Mouse (Mus musculus): Measurements from ENCODE around the gene Rnaseh2b.

Gene Rnaseh2b

DNA sequence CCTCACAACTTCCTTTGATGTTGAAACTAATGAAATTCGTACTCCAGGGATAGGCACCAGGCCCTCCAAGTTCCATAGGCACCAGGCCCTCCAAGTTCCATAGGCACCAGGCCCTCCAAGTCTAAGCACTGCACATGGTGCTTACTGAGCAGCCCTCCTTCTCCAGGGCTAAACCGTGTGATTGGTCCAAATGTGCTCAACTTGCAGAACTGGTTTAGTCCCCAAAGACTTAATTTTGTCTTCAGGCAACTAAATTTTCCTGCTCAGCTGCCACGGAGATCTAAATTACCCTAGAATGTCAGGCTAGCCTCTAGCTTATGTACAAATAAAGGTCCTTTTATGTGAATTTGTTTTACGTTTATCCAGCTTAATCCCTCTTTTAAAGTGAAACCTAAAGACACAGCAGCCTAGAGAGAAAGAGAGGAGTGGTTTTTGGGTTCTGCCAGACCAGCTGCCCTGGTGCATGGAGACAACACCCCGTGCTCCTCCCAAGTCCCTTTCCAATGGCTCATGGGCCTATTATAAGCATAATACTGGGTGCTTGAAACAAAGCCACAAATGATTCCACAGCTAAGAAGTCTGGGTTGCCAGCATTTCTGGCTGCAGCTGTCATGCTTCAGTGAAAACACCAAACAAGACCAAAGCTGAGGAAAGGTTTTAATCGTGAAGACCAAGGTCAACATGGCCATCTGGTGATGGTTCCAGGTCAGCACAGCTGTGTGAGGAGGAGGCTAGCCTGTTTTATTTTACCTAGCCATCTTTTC, 30.4 kb downstream of the Rnaseh2b start:
- no peak for DNase-seq (ENCODE audit: low read depth, low spot score)

GRCm38 (mm10) chr14:62323457-62323856, 31.1 kb downstream of the Rnaseh2b start:
- no peak for DNase-seq (ENCODE audit: low read depth, low spot score)

DNA sequence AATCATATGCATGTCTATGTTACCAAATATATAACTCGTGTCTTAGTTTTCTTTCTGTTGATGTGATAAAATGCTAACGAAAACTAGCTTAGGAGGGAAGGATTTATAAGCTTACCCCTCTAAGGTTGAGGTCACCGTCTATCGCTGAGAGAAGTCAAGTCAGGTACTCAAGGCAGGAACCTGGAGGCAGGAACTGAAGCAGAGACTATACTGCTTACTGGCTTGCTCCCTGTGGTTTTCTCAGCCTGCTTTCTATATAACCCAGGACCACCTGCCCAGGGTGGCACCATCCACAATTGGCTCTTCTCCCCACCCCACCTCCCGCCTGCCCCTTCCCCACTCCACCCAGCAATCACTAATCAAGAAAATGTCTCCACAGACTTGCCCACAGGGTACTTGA, 32.6 kb downstream of the Rnaseh2b start:
- no peak for DNase-seq (ENCODE audit: low read depth, low spot score)

DNA sequence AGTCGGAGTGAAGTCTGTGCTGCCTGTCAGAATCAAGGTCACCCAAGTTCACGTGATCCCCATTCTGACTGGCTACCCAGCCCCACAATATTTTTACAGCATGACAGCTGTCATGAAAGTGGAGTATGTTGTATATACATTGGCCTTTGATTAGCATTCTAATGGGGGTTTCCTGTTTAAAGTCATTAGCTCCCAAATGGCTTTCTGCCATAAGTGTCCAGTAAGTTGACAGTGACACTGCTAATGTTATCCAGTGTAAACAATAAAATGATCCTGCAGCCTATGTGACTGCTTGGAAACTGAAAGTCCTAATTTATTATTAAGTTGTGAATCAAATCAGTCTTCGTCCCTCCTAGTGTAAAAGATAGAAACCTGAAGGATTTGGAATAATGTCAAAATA, 33.6 kb downstream of the Rnaseh2b start:
- no peak for DNase-seq (ENCODE audit: low read depth, low spot score)

GRCm38 (mm10) chr14:62327171-62327570, 34.8 kb downstream of the Rnaseh2b start:
- no peak for DNase-seq (ENCODE audit: low read depth, low spot score)

DNA sequence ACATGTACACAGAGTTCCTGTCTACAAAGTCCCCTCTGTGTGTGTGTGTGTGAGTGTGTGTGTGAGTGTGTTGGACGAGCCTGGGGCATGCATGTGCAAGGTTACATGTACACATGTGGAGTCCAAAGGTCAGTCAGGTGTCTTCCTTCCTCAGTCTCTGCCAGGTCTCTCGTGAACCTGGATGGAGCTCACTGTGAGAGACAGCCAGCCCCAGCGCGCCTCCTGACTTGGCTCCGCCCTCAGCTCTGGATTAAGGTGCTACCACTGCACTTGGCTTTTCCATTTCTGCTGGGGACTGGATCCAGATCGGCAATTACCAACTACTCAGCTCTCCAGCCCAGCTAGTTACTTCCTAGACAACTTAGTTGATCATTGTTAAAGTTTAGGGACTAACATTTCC, 36.2 kb downstream of the Rnaseh2b start:
- no peak for DNase-seq (ENCODE audit: low read depth, low spot score)

- DNase-seq (ENCODE audit: low read depth, low spot score): no peak
Observed at GRCm38 (mm10) chr14:62329631-62330030, 37.2 kb downstream of the Rnaseh2b start.

DNA sequence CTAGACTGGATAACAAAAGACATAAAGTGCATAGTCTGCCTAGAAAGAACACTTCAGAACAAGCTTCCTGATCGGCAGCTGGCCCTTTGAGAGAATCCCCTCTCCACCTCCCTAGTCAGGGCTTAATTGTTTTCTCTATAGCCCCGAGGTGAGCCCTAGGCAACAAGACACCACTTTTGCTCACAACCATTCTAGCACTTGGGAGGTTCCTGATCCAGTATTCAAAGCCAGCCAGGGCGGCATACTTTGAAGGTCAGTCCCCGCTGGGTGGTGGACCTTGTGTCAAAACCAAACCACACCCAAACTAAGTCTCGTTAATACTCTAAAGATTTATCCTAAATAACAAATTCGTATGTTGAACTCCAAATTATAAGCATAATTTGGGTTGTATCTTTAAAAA, 39.1 kb downstream of the Rnaseh2b start:
- no peak for DNase-seq (ENCODE audit: low read depth, low spot score)

DNA sequence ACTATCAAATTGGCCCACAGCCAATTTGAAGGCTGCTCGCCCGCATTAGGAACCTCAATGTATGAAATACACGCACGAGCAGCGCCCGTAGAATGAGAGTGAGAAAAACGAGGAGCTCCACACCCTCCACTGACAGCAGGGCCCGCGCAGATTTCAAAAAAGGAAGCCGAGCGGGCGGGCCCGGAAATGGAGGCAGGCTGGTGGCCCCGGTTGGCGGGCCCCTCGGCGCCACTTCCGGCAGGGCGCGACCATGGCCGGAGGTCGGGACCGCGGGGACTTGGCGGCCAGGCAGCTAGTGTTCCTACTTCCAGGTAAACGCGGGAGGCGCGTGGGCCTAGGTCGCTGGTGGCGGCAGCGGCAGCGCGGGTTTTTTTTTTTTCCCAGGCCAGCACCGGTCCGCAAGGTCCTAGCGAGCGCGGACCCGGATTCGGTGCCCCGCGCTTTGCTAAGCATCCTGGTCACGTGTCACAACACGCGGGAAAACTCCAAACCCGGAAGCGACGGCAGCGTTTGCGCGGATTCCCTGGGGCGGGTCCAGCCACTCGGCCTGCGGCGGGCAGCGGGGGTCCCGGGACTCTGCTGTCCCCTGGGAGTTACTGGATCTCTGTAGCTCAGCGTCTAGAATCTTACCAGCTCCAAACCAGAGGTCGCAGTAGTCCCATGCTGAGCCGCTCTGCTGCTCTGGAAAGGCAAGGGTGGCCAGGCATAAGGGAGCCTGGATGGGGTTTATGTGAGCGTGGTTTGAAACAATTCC, 39.7 kb downstream of the Rnaseh2b start:
- DNase-seq (ENCODE audit: low read depth, low spot score): peak; percentile 66

DNA sequence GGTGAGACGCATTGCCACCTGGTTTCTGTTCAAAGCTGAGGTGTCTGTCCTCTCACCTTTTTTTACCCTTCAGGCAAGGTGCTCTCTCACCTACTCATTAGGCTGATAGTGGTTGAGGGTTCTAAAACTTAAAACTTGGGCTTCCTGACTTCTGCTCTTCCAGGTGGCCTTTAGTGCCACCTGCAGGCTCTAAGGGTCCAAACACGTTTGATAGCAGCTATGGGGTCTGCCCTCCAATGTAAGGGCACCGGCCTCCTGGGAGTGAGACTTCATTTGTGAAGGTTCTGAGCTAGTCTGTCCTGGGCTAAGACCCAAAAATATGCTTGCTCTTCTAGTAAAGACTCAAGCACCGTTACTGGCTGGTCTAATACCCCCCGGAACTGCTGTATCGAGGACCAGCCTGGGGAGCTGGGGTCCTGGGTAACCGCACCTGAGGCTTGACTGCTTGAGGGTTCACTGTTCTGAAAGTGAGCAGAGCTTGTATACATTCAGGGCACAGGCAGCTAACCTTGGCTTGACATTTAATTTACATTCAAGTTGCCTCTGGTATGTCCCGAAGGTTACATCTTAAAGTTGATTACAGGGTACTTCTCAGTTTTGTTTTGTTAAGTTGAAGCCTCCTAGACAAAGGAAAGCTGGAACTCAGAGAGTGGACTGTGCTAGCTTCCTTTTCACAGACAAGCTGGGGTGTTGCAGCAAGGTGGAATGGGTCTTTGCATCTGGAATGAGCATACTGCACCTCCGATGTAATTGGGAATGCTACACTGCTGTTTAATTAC, 41.7 kb downstream of the Rnaseh2b start:
- no peak for DNase-seq (ENCODE audit: low read depth, low spot score)

DNA sequence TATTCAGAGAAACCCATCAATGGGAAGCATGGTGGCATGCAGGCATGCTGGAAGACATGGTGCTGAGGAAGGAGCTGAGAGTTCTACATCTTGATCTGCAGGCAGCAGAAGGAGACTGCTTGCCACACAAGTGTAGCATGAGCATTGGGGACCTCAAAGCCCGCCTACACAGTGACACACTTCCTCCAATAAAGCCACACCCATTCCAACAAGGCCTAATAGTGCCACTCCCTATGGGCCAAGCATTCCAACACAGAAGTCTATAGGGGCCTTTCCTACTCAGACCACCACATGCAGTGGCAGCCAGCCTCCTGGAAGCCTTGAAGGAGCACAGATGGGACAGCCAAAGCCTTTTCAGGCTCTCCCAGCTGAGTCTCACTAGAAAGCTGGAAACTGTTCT, 46.8 kb downstream of the Rnaseh2b start:
- no peak for DNase-seq (ENCODE audit: low read depth, low spot score)

DNA sequence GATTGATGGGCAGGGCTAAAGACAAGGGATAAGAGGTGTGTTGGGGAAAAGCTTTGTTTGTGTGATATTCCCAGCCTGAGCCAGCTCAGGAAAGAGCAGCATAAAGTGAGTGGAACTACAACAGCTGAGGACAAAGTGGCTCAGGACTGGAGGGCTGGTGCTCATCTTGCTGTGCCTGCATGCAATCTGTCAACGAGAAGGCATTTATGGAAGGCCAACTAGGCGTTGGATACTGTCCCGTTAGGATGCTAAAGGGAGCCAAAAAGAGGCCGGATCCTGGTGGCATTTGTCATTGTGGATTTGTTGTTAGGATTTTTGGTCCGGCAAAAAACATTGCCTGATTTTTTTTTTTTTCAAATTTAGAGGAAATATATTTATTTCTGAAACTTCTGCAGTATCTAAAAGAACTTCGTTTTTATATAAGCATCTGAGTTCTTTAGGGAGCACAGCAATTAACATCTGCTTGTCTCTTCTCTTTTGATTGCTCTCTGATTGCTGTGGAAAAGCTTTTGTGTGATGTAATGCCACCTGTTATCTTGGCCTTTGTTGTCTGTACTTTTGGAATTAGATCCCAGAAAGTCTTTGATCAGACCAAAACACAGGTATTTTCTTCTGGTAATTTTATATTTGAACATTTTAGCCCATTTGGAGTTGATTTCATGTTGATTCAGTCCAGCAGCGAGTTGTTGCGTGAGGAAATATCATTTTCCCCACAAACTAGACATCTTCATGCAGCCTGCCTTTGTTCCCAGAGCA, 49.7 kb downstream of the Rnaseh2b start:
- no peak for DNase-seq (ENCODE audit: low read depth, low spot score)

DNA sequence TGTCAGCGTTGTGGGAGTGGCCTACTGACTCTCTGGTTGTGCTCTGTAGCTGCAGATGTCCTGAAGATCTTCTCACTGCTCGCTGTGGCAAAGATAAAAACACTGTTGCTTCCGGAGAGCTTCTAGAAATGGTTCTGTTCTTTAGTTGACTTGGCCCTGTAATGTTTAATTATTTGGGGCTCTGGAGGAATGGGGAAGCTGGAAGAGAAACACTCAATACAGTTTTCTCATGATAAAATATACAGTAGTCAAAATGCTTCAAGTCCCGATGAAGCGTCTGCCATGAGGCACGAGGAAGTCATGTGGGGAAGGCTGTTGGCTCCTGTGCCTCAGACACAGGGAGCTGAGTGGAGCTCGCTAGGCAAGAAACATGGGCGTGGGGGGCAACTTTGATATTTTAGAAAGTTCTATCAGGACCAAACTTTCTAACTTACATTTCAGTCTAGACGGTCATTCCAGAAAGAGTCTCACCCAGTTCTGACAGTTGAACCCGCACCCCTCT, 50.3 kb downstream of the Rnaseh2b start:
- DNase-seq (ENCODE audit: low read depth, low spot score): no peak

- no peak for DNase-seq (ENCODE audit: low read depth, low spot score)
Observed at GRCm38 (mm10) chr14:62346570-62346969, 54.2 kb downstream of the Rnaseh2b start.

DNA sequence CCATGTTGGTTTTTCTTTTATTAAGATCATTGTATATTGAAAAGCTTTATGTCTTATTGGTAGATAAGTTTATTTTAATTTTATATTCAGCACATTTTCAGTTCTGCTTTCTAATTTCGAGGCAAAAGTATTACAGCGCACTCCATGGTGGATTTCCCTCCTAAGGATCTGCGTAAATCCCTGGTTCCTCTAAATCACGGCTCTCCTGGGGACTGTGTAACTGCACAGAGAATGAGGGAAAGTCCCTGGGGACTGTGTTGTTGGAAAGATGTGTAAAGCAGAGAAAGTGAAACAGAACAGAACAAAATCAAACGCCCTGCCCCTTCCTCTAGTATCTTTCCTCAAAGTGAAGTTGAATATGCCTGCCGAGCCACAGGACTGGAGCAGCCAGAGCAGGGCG, 54.7 kb downstream of the Rnaseh2b start:
- DNase-seq (ENCODE audit: low read depth, low spot score): no peak

DNA sequence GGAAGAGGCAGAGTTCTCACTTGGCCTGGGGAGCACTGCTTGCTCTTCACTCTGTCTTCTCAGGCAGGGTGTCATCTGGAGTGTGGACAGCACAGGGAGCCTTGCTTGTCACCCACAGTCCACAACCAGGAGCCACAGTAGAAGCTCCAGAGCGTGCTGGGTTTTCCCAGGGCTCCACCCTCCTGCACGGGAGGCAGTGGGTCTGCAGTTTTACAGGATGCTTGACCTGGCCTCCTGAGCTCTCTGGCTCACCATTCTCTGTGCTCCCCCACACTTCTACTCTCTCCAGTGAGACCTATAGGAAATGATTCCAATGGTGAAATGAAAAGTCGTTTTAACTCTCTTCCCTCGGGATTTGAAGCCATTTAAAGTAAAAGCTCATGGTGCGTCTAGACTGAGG, 57.4 kb downstream of the Rnaseh2b start:
- DNase-seq (ENCODE audit: low read depth, low spot score): no peak

GRCm38 (mm10) chr14:62350186-62350585, 57.8 kb downstream of the Rnaseh2b start:
- DNase-seq (ENCODE audit: low read depth, low spot score): no peak

GRCm38 (mm10) chr14:62350890-62351289, 58.5 kb downstream of the Rnaseh2b start:
- DNase-seq (ENCODE audit: low read depth, low spot score): no peak

DNA sequence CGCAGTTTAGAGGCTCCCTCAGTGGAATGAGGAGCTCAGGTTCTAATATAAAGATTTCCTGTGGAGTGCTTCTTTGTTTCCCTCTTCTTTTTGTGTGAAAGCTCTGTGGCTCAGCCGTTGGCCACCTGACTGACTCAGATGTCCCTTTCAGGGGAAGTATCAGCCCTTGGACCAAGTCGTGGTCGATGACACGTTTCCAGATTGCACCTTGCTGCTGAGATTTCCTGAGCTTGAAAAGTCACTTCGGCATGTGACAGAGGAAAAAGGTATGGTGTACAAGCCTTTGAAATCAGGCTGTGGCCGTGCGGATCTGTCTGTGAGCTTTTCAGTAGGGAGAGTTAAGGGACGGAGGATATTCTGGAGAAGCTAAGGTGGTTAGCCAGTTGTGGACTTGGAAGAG, 61.0 kb downstream of the Rnaseh2b start:
- DNase-seq (ENCODE audit: low read depth, low spot score): no peak

GRCm38 (mm10) chr14:62353793-62354192, 61.4 kb downstream of the Rnaseh2b start:
- no peak for DNase-seq (ENCODE audit: low read depth, low spot score)

DNA sequence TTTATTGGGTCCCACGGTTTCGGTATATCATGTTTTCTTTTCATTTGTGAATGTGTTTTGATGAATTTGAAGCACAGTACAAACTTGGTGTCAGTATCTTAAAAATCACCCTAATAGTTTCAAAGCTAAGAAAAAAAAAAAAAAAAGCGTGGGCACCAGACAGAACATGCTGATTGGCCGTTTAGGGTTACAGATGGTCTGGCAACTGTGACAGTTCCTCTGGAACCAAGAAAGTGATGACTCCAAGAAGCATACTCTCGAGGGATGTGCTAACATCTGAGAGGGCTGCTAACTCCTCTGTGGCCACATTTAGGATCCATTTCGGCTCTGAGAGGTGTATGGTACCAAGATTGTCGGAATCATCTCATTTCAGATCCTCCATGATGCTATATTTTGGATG, 62.8 kb downstream of the Rnaseh2b start:
- no peak for DNase-seq (ENCODE audit: low read depth, low spot score)
